Mouse (Mus musculus): Measurements from ENCODE around the gene Gm37240.

DNA sequence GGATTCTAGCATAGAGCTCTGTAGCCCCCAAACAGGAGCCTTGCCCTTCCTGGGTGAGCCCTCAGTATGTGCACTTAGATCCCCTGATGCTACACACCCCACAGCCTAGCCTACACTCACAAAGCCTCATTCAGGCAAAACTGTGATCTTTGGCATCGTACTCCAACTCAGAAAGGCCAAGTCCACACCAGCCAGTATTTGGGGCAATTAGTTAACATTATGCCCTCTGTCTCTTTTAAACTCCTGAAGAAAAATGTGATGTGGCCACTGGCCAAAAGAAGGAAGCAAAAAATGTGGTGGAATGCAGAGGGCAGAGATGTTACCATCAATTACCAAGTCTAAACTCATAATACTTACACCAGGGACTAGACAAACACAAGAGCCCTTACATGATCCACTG lies 55.5 kb downstream of the Gm37240 start:
- no peak for TF ChIP-seq POLR2A (IDR thresholded peaks at IDR 0.05; ENCODE audit: insufficient read depth, low read length)
- TF ChIP-seq CTCF (IDR thresholded peaks at IDR 0.05; ENCODE audit: low read depth, low read length) = no peak

Data from ES-Bruce4 (cell line).